Mouse (Mus musculus): ENCODE measurements at regions not wholly inside any gene's neighbourhood (a gene's known extent, or its start where the extent isn't known, plus 50 kb on each side); places are given as distances from the start of the nearest gene placed in this dataset.

DNA sequence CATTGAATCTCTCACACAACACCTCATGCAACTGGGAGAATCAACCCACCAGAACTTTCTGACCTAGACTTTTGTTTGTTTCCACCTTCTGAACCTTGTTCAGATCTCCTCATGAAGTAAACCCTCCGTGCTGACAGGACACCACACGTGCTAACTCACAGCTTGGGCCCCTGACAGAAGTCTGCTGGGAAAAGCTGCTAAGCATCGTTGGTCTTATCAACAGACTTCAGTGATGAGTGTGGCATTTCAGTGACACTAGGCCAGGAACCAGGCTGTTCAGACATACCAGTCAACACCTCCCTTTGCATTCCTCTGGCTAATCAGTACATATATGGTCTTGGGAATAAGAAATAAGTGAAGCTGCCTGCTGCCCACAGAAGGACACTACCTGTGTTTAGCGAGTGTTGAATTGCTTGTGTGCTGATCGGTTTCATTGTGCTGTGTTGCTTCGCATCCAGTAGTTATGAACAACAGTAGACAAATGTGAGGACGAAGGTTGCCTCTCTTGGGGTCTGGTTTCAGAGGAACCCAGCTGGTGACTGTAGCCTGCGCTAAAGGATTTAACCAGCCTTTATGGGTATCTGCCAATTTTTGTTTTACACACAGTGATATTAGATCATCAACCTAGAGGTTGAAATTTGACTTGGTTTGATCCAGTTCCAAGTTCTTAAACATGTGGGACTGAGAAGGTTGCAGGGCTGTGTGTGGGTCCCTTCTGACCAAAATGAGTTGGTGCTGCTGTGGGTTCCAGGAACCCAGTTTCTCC lies 224.6 kb upstream of the Ttc29 start:
- Histone ChIP-seq H3K36me3 (no peaks in the 10 kb centered on the region), H3K4me3 (no peak overlapping the region), H3K9me3 (no peaks in the 10 kb centered on the region), H3K9ac (no peak overlapping the region), H3K4me1 (no peaks in the 10 kb centered on the region), H3K4me2 (replicated peaks) (no peak overlapping the region), H3K27me3 (replicated peaks) (no peaks in the 10 kb centered on the region), H3K27ac (no peak overlapping the region)
- 85% methylated on average over 8 of the region's 8 CpGs for whole genome bisulfite sequencing
- no peak for ATAC-seq (ENCODE audit: low FRiP score, low read depth)

DNA sequence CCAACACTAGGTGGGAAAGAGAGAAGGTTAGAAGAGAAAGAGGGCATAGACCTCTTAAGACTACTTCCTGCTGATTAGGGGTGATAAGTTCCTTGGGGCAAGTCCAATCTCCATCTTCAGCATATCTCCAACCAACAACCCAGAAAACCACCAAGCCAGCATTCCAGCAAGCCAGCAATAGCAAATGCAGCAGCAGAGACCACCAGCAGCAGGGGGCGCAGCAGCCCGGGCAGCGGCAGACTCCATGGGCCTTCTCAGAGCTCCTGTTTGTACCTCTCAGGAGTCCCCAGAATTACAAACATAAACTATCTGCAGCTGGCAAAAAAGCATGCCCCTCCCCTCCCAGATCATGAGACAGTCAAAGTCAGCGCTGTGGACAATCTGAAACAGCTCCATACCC lies 222.0 kb upstream of the Ttc29 start:
- Histone ChIP-seq H3K4me2 (replicated peaks) (no peak overlapping the region), H3K4me3 (no peak overlapping the region), H3K27ac (no peak overlapping the region), H3K9me3 (no peaks in the 10 kb centered on the region), H3K36me3 (no peaks in the 10 kb centered on the region), H3K4me1 (no peaks in the 10 kb centered on the region), H3K9ac (no peak overlapping the region), H3K27me3 (replicated peaks) (no peaks in the 10 kb centered on the region)
- ATAC-seq (ENCODE audit: low FRiP score, low read depth), result no peak
- 36% methylated on average over 4 of the region's 4 CpGs for WGBS

DNA sequence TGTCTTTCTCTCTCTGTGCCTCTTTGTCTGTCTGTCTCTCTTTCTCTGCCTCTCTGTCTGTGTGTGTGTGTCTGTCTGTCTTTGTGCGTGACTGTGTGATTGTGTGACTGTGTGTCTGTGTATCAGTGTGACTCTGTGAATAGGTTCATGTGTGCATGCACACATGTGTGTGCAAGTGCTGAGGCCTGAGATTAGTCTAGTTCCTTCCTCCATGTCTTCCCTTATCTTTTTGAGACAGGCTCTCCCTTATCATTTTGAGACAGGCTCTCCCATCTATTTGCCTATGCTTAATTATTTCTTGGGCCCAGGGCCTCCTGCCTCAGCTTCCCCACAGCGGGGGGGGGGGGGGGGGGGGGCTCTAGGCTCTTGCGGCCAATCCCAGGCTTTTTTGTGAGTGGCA lies 212.8 kb upstream of the Ttc29 start:
- H3K36me3 ChIP-seq, result no peaks in the 10 kb centered on the region
- H3K4me2 ChIP-seq (replicated peaks), result no peak overlapping the region
- H3K4me1 ChIP-seq, result no peaks in the 10 kb centered on the region
- 48% methylated on average over 3 of the region's 3 CpGs for WGBS
- no peak overlapping the region for H3K4me3 ChIP-seq
- H3K27me3 ChIP-seq (replicated peaks), result no peaks in the 10 kb centered on the region
- ATAC-seq (ENCODE audit: low FRiP score, low read depth), result no peak
- H3K27ac ChIP-seq, result no peak overlapping the region
- H3K9me3 ChIP-seq, result no peaks in the 10 kb centered on the region
- H3K9ac ChIP-seq, result no peak overlapping the region

DNA sequence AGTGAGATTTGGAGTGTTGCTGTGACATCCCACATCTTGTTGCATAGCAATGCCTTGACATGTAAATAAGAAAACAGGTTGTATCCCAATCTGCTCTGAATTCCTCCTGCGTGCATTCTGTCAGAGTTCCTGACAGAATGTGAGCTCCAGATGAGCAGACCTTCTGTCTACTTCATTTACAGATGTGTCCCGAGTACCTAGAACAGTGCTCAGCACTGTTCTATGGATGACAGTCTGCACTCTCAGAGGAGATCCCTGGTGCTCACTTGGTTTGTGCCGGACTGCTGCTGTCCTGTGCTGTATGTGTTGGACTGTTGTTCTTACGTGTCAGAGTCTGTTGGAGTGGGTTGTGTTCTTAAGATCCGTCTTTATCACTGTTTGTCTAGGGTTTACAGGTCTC lies 211.4 kb upstream of the Ttc29 start:
- no peak overlapping the region for H3K27ac ChIP-seq
- no peak overlapping the region for H3K4me3 ChIP-seq
- no peaks in the 10 kb centered on the region for H3K4me1 ChIP-seq
- H3K4me2 ChIP-seq (replicated peaks), result no peak overlapping the region
- no peaks in the 10 kb centered on the region for H3K27me3 ChIP-seq (replicated peaks)
- no peak for ATAC-seq (ENCODE audit: low FRiP score, low read depth)
- no peak overlapping the region for H3K9ac ChIP-seq
- no peaks in the 10 kb centered on the region for H3K9me3 ChIP-seq
- H3K36me3 ChIP-seq, result no peaks in the 10 kb centered on the region
- WGBS, result 61% methylated on average over 5 of the region's 5 CpGs

DNA sequence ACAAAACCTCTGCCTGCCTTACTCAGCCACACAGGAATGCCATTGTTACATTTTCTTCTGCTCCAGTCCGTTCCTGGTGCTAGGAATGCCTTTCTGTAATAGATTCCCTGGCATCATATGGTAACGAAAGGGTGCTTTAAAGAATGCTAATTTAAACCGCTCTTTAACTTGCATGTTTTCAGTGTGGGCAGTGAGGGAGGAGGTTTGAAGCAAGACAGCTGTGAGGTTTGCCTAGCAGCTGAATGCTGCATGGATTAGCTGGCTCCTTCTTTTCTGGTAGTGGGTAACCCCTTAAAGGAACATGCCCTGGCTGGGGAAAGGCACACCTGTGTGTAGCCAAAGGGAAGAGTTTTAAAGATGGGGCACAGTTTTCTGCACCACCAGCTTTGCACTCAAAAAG lies 211.0 kb upstream of the Ttc29 start:
- no peak for ATAC-seq (ENCODE audit: low FRiP score, low read depth)
- 35% methylated on average over 3 of the region's 3 CpGs for WGBS

DNA sequence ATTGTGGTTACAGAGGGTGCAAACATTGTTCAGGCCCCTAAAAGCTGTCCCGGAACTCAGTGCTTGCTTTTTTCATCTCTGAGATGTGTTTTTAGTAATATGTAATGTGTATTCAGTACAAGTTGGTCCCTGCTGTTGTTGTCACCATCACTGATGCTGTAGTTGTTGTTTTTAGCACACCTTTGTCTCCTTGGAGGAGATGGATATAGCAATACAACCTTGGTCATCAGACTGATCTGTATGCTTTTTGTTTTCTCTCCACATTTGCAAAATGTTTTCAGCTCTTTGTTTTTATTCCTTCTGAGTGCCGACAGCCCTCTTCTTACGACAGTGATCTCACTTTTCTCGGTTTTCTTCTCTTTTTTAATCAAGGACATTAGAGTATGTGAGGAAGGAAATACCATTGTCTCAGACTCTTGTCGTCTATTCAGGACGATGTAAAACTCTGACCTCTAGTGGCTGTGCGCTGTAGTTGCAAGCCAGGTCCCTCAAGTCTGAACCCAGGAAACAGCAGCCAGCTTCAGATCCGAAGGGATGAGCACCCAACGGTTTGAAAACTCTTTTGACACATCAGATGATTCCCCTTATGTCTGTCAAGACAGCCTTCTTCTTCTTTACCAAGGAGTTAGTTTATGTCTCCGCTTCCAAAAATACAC lies 209.1 kb upstream of the Ttc29 start:
- Histone ChIP-seq H3K4me3 (no peak overlapping the region), H3K9ac (no peak overlapping the region), H3K36me3 (no peaks in the 10 kb centered on the region), H3K9me3 (no peaks in the 10 kb centered on the region), H3K27me3 (replicated peaks) (no peaks in the 10 kb centered on the region), H3K27ac (no peak overlapping the region), H3K4me1 (no peaks in the 10 kb centered on the region), H3K4me2 (replicated peaks) (no peak overlapping the region)
- 17% methylated on average over 10 of the region's 10 CpGs for WGBS
- ATAC-seq (ENCODE audit: low FRiP score, low read depth), result peak; percentile 80

More for the DNA sequence above, 211.0 kb upstream of the Ttc29 start:
- H3K36me3 ChIP-seq, result no peaks in the 10 kb centered on the region
- H3K4me2 ChIP-seq (replicated peaks), result no peak overlapping the region
- H3K9me3 ChIP-seq, result no peaks in the 10 kb centered on the region
- no peak overlapping the region for H3K27ac ChIP-seq
- no peak overlapping the region for H3K9ac ChIP-seq
- H3K27me3 ChIP-seq (replicated peaks), result no peaks in the 10 kb centered on the region
- H3K4me1 ChIP-seq, result no peaks in the 10 kb centered on the region
- H3K4me3 ChIP-seq, result no peak overlapping the region

DNA sequence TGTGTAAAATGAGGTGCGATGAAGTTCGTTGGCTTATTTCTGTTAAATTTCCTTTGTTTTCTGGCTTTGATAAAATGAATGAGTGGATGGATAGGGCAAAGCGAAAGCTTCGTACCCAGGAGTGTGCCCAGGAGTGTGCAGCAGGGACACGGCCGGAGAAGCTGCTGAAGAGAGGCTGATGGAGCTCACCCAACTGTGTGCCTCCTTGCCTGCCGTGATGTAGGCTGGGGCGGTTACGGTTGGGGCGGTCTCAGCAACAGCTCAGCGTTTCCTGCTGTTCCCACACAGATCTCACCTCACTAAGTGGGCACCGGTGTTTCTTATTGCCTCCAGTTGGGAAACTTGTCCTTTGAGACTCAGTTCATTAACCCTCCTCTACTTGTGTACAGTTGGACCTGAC lies 208.2 kb upstream of the Ttc29 start:
- no peak; the same call in 1 of the 2 replicates for ATAC-seq (ENCODE audit: low FRiP score, low read depth)
- no peak overlapping the region for H3K9ac ChIP-seq
- 80% methylated on average over 12 of the region's 12 CpGs for WGBS

DNA sequence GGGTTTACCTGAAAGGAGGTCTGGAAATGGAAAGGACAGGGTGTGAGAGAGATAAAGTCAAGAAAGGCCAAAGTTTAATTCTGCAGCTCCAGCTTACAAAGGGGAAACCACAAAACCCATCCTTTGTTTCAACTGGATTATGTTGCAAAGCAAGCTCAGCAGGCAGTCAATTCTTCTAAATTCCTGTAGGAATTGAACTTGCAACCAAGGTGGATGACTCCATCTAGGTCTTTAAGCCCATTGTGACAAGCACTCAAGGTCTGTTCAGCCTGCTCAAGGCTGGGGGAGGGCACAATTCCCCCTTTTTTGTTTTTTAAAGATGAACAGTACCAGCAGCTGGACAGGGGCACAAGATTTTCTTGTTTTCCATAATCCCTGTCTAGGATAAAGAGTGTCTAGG lies 200.0 kb upstream of the Ttc29 start:
- H3K9me3 ChIP-seq, result 0 out of 2 replicates have a peak, but pooled peaks cover 8% of the 10 kb centered on the region
- H3K36me3 ChIP-seq, result no peaks in the 10 kb centered on the region
- no peaks in the 10 kb centered on the region for H3K4me1 ChIP-seq
- no peak for ATAC-seq (ENCODE audit: low FRiP score, low read depth)
- H3K27me3 ChIP-seq (replicated peaks), result no peaks in the 10 kb centered on the region
- no peak overlapping the region for H3K4me3 ChIP-seq
- H3K9ac ChIP-seq, result no peak overlapping the region
- no peak overlapping the region for H3K27ac ChIP-seq
- H3K4me2 ChIP-seq (replicated peaks), result no peak overlapping the region

More for the DNA sequence above, 208.2 kb upstream of the Ttc29 start:
- Histone ChIP-seq H3K9me3 (no peaks in the 10 kb centered on the region), H3K27me3 (replicated peaks) (no peaks in the 10 kb centered on the region), H3K4me2 (replicated peaks) (no peak overlapping the region), H3K4me3 (no peak overlapping the region), H3K36me3 (no peaks in the 10 kb centered on the region), H3K27ac (no peak overlapping the region), H3K4me1 (no peaks in the 10 kb centered on the region)

DNA sequence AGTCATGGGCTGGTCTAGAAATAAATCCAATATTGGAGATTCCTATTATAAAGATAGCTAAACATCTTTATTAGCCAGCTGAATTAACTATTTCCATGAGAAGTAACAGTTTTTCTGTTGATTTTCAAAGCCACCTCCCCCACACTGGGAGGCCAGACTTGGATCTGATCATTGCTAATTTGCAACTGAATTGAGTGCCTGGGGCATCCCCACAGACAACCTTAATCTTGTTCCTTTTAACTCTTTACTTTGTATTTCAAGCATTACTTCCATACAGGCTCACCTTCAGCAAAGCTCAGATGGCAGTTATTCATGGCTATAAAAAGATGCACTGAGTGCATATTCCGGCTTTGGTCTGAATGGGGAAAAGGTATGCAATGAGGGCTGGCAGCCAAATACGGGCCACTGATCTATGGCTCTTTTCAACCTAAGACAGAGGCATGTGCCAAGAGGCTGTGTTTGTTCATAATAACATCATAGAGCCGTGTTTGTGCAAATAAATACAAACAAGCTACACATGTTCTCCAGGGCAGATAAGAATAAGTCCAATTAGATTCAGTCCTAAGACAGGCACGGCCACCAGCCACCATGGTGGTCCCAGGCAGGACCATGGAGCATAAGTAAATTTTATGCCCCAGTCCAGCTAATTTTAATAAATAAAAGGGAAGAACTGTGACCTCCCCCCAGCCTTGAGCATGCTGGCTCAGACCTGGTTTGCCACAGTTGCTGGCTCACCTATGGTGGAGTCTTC lies 194.5 kb upstream of the Ttc29 start:
- no peaks in the 10 kb centered on the region for H3K36me3 ChIP-seq
- no peaks in the 10 kb centered on the region for H3K27me3 ChIP-seq (replicated peaks)
- H3K4me1 ChIP-seq, result no peaks in the 10 kb centered on the region
- H3K9ac ChIP-seq, result no peak overlapping the region
- H3K27ac ChIP-seq, result no peak overlapping the region
- WGBS, result 67% methylated on average over 4 of the region's 4 CpGs
- no peak overlapping the region for H3K4me3 ChIP-seq
- no peak overlapping the region for H3K4me2 ChIP-seq (replicated peaks)
- no peak for ATAC-seq (ENCODE audit: low FRiP score, low read depth)
- H3K9me3 ChIP-seq, result 0 out of 2 replicates have a peak, but pooled peaks cover 5% of the 10 kb centered on the region

DNA sequence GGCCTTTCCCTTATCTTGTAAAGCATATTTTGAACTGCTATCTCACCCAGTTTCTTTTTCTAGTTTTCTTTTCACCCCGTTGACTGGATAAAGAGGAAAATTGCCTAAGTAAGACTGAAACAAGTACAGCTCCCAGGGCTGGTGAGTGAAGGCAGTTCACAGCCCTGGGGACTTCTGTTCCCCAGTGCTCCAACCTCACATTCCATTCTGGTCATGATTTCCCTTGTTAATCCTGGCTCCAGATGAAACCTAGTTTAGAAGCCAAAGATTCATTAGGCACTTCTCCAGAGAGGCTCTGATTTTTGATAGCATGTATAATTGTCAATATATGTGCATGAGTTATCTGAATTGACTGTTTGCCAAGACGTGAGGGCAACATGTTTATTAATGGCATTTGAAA lies 191.6 kb upstream of the Ttc29 start:
- no peak overlapping the region for H3K4me2 ChIP-seq (replicated peaks)
- H3K27ac ChIP-seq, result no peak overlapping the region
- H3K36me3 ChIP-seq, result no peaks in the 10 kb centered on the region
- no peaks in the 10 kb centered on the region for H3K9me3 ChIP-seq
- H3K9ac ChIP-seq, result no peak overlapping the region
- no peaks in the 10 kb centered on the region for H3K27me3 ChIP-seq (replicated peaks)
- H3K4me1 ChIP-seq, result no peaks in the 10 kb centered on the region
- no peak for ATAC-seq (ENCODE audit: low FRiP score, low read depth)
- 85% methylated on average over 2 of the region's 2 CpGs for WGBS
- H3K4me3 ChIP-seq, result no peak overlapping the region

DNA sequence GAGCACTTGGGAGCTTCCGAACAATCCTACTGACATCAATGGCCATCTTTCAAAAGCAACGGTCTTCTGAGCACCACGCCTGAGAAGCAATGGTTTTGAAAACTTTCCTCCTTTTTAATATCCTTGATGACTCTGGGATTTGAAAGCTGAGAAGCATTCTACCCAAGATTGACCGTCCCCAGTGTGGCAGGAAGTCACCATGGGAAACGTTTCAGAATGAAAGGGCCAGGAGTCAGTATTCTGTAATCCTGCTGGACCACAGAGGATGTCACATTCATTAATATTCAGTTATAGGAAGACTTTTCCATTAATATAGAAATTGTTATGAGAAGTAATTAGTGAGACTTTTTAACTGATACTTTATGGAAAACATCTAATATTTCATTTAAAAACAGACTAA lies 190.1 kb upstream of the Ttc29 start:
- no peak overlapping the region for H3K27ac ChIP-seq
- H3K27me3 ChIP-seq (replicated peaks), result no peaks in the 10 kb centered on the region
- no peak overlapping the region for H3K4me3 ChIP-seq
- ATAC-seq (ENCODE audit: low FRiP score, low read depth), result no peak
- no peaks in the 10 kb centered on the region for H3K9me3 ChIP-seq
- H3K36me3 ChIP-seq, result no peaks in the 10 kb centered on the region
- no peaks in the 10 kb centered on the region for H3K4me1 ChIP-seq
- 69% methylated on average over 5 of the region's 5 CpGs for WGBS
- H3K9ac ChIP-seq, result no peak overlapping the region
- H3K4me2 ChIP-seq (replicated peaks), result no peak overlapping the region

DNA sequence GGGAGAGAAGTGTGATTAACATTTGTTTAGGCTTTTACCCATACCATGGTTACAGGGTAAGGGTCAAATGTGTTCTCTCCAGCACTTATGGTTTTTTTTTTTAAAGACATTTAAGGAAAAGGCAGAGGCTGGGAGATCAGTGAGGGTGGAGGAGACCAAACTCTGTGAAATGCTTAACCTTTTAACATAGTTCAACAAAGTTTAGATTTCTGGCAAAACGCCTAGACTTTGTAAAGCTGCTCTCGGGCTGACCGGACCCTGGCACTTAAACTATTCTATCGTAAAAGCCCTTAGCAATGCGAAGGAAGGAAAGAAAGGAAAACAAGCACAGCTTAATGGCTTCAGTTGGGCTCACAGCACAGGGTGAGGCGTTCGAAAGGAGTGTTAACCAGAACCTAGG lies 189.6 kb upstream of the Ttc29 start:
- Histone ChIP-seq H3K4me1 (no peaks in the 10 kb centered on the region), H3K4me3 (no peak overlapping the region), H3K4me2 (replicated peaks) (no peak overlapping the region), H3K27ac (no peak overlapping the region), H3K9me3 (no peaks in the 10 kb centered on the region), H3K36me3 (no peaks in the 10 kb centered on the region), H3K27me3 (replicated peaks) (no peaks in the 10 kb centered on the region), H3K9ac (no peak overlapping the region)
- no peak for ATAC-seq (ENCODE audit: low FRiP score, low read depth)
- 21% methylated on average over 7 of the region's 7 CpGs for WGBS
